9 mouse cellular contexts compared by ENCODE assay signal in the genomic region with DNA sequence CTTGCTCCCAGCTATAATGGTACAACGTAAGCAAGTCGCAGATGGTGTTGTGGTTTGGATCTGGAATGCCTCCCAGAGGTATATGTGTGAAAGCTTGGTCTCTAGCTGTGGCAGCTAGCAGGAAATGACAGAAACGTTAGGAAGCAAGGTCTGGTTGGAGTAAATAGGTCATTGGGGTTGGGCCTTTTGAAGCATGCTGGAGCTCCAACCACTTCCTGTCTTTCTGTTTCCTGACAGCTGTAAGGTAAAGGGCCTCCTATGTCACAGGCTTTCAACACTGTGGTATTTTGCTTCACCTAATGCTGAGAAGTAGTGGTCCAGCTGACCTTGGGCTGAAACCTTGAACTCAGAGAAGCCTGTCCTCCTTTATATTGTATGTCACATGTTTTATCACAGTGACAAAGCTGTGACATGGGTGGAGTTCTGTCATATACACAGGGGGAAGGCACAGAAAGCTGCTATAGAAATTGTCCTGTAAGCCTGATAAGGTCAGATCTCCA.
A peak's percentile ranks its signal among the peaks of the same experiment; 100 is the strongest.
DNase-seq lines count a peak whose midpoint lies in the region; ATAC-seq and TF ChIP-seq lines count a peak whose summit lies in the region.
"Had no signal": no experiment of that assay in that cellular context is flagged by ENCODE, and none has a peak within 500 bp of the region (broad histone marks: within the 10 kb centered on the region; RNA-seq: fewer than 3 reads in every experiment).

No protein-coding gene starts in this region.

- TF ChIP-seq CTCF in small intestine, adult 2 months (IDR thresholded peaks at IDR 0.05; ENCODE audit: extremely low read depth, insufficient read length, insufficient replicate concordance, low read depth, low read length) = no peak
- no peak for TF ChIP-seq CTCF in intestine, postnatal 0 days (IDR thresholded peaks at IDR 0.05; ENCODE audit: low read depth)

- H3K9me3 ChIP-seq in limb, embryonic 14.5 days (ENCODE audit: control insufficient read depth, low read length) = no peaks in the 10 kb centered on the region
- no peaks in the 10 kb centered on the region for H3K9me3 ChIP-seq in intestine, postnatal 0 days (ENCODE audit: control insufficient read depth)

- no peak for DNase-seq in frontal cortex, postnatal 10 days (ENCODE audit: low spot score in 2 of 2)
- peak; percentile 94 for DNase-seq in CD4-positive helper T cell, adult 2 months (ENCODE audit: low read depth, low spot score)
- peak; percentile 35 for DNase-seq in limb, embryonic 14.5 days (ENCODE audit: low spot score)
- no peak for DNase-seq in left cerebral cortex, adult 9 months (ENCODE audit: low spot score in 2 of 2)

- H3K9ac ChIP-seq in limb, embryonic 14.5 days (ENCODE audit: low read depth, low read length, severe bottlenecking) = no peak overlapping the region
- no peak overlapping the region for H3K9ac ChIP-seq in intestine, postnatal 0 days (ENCODE audit: low read depth, low read length)

- H3K36me3 ChIP-seq in limb, embryonic 14.5 days (ENCODE audit: control insufficient read depth, insufficient read depth, low read length) = no peaks in the 10 kb centered on the region
- no peaks in the 10 kb centered on the region for H3K36me3 ChIP-seq in small intestine, adult 2 months (ENCODE audit: control insufficient read depth, insufficient read depth, low read length)
- no peaks in the 10 kb centered on the region for H3K36me3 ChIP-seq in intestine, postnatal 0 days (ENCODE audit: control insufficient read depth, insufficient read depth)

- H3K27ac ChIP-seq in limb, embryonic 14.5 days (replicated peaks; ENCODE audit: low read depth, low read length) = no peak overlapping the region; the same call in 1 of the 2 replicates
- peak overlapping the region; percentile 60 for H3K27ac ChIP-seq in small intestine, adult 2 months (ENCODE audit: insufficient read depth, low read depth, low read length)
- no peak overlapping the region for H3K27ac ChIP-seq in intestine, postnatal 0 days (ENCODE audit: low read depth, low read length)

- H3K4me3 ChIP-seq in limb, embryonic 14.5 days (replicated peaks; ENCODE audit: low read length) = no peak overlapping the region
- no peak overlapping the region for H3K4me3 ChIP-seq in small intestine, adult 2 months (ENCODE audit: low read depth, low read length)
- no peak overlapping the region for H3K4me3 ChIP-seq in intestine, postnatal 0 days (ENCODE audit: low read depth, low read length)

- WGBS in limb, embryonic 14.5 days = 18% methylated on average over 3 of the region's 3 CpGs
- WGBS in small intestine, adult 2 months = 39% methylated on average over 3 of the region's 3 CpGs
- 36% methylated on average over 3 of the region's 3 CpGs for WGBS in intestine, postnatal 0 days

- H3K4me2 ChIP-seq in limb, embryonic 14.5 days (replicated peaks; ENCODE audit: low read depth, low read length, severe bottlenecking) = no peak overlapping the region
- H3K4me2 ChIP-seq in intestine, postnatal 0 days (replicated peaks; ENCODE audit: low read depth) = no peak overlapping the region; the same call in 1 of the 2 replicates

- ATAC-seq in frontal cortex, adult (ENCODE audit: low TSS enrichment) = peak; percentile 78
- ATAC-seq in limb, embryonic 14.5 days (ENCODE audit: low FRiP score, low read depth) = peak; percentile 55; the same call in 1 of the 2 replicates
- no peak; the same call in 1 of the 2 replicates for ATAC-seq in intestine, postnatal 0 days
- no peak for ATAC-seq in erythroid progenitor cell, adult 5-6 weeks (replicated peaks; ENCODE audit: low FRiP score, poor library complexity, severe bottlenecking)
- ATAC-seq: Patski had no signal

- TF ChIP-seq POLR2A in limb, embryonic 14.5 days (IDR thresholded peaks at IDR 0.05; ENCODE audit: borderline replicate concordance, extremely low read depth, insufficient read depth, insufficient read length) = no peak
- TF ChIP-seq POLR2A in small intestine, adult 2 months (IDR thresholded peaks at IDR 0.05; ENCODE audit: low read depth, low read length) = no peak

- no peaks in the 10 kb centered on the region for H3K27me3 ChIP-seq in limb, embryonic 14.5 days (ENCODE audit: control insufficient read depth, insufficient read depth, low read length)
- H3K27me3 ChIP-seq in small intestine, adult 2 months (ENCODE audit: control insufficient read depth, insufficient read depth, low read length) = no peaks in the 10 kb centered on the region
- no peaks in the 10 kb centered on the region for H3K27me3 ChIP-seq in intestine, postnatal 0 days (replicated peaks; ENCODE audit: control insufficient read depth, insufficient read depth, low read length)
- H3K27me3 ChIP-seq: Patski had no signal

- peaks cover 8% of the 10 kb centered on the region for H3K4me1 ChIP-seq in limb, embryonic 14.5 days (ENCODE audit: control insufficient read depth, insufficient read depth, low read length)
- no peaks in the 10 kb centered on the region for H3K4me1 ChIP-seq in small intestine, adult 2 months (ENCODE audit: control insufficient read depth, insufficient read depth, insufficient read length, low read length)
- H3K4me1 ChIP-seq in intestine, postnatal 0 days (replicated peaks; ENCODE audit: control insufficient read depth, insufficient read depth, low read length) = no peaks in the 10 kb centered on the region

Comparison
In these comparisons a context has a peak if more than half of its experiments do, and no peak if none do; other contexts are left out.
1. ATAC-seq: peak in frontal cortex, adult (single experiment) and limb, embryonic 14.5 days (single experiment); none in intestine, postnatal 0 days (single experiment) and erythroid progenitor cell, adult 5-6 weeks (single experiment).
2. DNase-seq: peak in CD4-positive helper T cell, adult 2 months (single experiment) and limb, embryonic 14.5 days (single experiment); none in frontal cortex, postnatal 10 days (0 of 2) and left cerebral cortex, adult 9 months (0 of 2).